Mouse (Mus musculus) retina, adult 2 months (tissue): ENCODE results near the gene Eral1.
"Not testable (repeated sequence)": the region's sequence is repeated elsewhere in the genome, so short reads cannot be mapped to it uniquely, and the experiment has no call there.

ENCODE experiments used
- DNase-seq: peaks from one replicate; pipeline ENCODE4 v3.0.0-alpha.2; 2012; ENCODE audit warnings: low read depth, low spot score

Eral1 gene

DNA sequence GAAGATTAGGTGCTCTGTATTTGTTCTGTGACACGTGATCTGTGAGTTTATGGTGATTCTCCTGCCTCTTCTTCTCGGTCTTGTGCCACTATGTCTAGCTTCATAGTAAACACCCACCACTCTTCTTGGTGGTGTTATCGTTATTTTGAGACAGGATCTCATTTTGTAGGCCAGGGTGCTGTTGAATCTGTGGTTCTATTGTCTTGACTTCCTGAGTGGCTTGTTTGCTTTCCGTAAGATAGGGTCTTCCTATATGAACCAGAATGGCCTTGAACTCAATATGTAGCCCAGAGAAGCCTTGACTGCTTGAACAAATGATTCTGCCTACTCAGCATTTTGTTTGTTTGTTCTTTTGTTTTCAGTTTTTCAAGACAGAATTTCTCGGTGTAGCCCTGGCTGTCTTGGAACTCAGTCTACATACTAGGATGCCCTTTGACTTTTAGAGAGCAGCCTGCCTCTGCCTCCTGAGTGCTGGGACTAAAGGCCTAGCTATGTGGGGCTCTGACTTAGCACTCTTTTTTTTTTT lies 7.6 kb upstream of the Eral1 start:
- DNase-seq, result no peak

DNA sequence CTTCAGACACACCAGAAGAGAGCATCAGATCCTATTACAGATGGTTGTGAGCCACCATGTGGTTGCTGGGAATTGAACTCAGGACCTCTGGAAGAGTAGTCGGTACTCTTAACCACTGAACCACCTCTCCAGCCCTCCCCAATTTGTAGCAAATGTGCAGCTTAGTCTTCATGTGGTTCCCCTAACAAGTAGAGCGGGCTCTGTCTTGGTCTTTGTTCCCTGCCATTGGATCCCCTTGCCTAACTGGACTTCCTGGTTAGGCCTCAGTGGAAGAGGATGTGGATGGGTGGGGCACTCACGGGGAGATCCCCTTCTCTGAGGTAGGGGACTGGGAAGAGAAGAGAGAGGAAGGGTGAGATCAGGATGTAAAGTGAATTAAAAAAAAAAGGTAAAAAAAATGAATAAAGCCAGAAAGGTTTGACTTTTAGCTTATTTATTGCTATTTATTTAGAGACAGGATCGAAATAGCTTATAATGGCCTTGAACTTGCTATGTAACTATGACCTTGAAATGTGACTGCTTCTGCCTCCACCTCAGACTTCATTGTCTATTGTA lies 6.8 kb upstream of the Eral1 start:
- DNase-seq, result no peak

DNA sequence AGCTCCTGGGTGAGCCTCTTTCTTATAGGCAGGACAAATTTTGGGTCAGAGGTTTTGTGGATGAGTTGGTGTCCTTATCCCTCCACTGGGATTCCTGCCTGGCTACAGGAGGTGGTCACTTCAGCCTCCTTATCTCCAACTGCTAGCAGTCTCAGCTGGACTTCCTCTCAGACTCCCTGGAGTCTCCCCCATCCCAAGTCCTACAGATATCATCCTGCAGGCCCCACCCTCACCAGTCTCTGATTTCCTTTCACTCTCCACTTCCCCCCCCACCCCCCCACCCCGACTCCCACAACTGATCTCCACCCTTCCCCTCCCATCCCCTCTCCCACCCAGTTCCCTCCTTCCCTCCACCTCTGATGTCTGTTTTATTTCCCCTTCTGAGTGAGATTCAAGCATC lies 3.4 kb upstream of the Eral1 start:
- DNase-seq, result no peak

DNA sequence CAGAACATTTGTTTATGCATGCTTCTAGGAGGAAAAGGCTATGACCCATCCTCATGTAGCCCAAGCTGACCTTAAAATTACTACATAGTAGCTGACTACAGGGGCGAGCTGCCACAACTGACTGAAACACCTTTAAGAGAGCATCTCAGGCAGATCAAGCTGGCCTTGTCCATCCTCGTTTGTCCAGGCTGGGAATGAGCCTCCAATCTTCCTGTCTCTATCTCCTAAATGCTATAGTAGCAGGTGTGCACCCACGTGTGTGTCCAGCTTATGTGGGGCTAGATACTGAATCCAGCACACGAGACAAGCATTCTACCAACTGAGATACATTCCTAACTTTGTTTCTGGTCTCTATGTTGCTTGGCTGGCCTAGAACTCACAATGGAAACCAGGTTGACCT lies 5.5 kb downstream of the Eral1 start:
- DNase-seq, result no peak

DNA sequence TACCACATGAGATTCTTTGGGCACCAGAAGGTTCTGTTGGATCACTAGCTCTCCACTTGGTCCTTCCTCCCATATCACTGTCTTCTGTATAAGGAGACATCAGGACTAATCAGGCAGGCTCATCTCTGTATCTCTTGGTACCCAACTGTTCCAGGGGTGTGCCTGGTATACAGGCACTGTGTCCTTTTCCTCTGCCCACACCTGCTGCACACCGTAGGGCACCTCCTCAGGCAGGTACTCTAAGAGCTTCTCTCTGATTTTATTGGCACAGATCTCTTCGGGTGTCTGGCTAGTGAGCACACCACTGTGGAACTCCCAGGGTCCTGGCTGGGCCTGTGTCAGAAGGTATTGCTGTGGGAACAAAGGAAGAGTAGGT lies 5.9 kb downstream of the Eral1 start:
- no peak for DNase-seq

DNA sequence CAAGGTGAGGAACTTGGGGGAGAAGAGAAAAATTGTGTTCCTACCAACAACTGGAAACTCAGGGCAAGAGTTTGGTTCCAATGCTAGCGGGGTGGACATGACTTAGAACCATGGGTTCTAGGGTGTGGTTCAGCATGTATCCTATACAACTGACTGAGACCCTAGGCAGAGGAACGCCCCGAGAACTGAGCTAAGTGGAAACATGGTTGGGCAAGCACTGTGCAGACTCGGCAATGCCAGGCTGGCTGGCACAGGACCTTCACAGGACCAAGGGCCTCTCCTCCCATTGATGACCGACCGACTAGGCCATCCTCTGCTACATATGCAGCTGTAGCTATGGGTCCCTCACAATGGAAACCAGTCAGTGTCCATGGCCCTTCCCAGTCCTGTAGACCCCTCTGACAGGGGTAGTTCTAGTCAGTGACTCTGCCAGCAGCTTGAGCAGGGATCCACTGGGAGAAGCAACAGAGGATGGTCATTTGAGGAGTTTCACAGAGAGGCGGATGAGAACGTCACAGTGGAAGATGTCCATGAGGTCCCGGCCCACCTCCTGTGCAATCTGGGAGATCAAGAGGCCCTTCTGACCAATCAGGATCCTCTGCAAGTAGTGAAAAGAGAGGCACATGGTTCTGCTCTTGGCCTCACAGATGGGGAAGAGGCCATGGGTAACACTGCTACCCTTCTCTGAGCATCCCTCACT lies 6.5 kb downstream of the Eral1 start:
- no peak for DNase-seq

DNA sequence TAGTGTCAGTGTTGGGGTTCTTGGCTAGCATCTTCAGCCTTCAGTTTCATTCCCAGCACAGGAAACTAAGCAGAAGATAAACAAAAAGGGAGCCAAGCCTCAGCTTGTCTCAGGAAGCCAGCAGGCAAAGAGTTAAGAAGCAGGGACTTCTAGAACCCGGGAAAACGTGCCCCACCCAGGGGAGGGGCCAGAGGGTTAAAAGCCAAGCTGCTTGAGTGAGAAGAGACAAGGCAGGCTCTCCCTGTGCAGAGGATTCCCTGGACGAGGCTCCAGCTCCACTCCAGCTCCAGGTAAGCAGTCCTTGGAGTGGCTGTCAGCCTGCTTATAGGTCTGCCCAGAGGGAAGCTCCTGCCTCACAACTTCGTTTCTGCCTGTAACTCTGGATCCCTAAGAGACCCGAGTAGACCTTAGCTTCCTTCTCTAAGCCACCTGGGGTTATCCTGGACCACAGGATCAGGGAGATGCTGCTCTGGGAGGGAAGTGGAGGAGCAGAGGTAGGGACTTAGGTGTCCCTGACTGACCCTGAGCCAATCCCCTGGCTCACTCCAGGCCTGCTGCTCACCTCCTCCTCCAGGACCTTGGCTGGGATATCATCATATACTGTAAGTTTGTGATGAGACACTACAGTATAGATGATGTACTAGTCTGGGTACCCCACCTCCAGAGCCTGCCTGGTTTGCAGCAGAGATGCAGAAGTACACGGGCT lies 7.6 kb downstream of the Eral1 start:
- DNase-seq, result no peak

DNA sequence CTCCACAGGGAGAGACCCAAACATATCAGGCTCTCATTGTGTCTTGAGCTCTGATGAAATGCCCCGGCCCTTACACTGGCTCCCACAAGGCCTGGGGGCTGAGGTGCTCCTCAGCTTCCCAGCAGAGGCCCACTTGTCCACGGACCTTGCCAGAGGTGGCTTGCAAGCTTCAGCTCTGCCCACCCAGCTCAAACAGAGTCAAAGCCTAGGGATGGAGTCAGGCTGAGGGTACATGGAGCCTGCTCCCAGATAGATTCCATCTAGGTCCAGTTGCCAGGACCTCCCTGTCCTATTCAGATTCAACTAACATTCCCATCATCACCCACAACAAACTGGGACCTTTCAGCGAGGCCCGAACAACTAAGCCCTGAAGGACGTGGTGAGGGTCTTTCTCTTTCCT lies 8.2 kb downstream of the Eral1 start:
- no peak for DNase-seq

DNA sequence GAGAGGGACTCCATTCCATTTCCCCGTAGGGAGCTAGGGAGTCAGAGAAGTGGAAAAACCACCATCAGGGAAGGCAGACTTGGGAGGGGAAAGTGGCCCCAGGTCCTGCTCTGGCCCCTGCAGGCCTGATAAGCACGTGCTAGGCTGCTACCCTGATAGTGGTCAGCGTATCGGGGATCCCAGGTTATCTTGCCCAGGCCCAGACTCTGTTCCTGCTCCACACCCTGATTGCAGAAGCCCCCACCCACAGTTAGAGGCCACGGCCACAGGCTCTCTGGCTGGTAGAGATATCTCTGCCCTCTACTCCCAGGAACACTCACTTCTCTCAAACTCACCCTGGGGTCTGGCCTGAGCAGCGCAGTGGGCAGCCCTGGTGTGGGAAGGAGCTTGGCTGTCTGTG lies 10.5 kb downstream of the Eral1 start:
- DNase-seq, result no peak

DNA sequence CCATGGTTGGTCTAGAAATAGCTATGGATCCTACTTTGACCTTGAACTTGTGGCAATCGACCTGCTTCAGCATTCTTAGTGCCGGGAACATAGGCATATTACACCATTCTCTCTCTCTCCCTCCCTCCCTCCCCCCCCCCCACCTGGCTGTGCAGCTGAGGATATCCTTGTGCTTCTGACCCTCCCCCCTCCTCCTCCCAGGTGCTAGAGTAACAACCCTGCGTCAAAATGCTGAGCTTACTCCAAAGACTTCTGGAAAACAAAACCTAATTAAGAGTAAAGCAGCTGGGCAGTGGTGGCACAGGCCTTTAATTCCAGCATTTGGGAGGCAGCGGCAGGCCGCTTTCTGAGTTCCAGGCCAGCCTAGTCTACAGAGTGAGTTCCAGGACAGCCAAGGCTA lies 11.1 kb downstream of the Eral1 start:
- DNase-seq, result no peak

DNA sequence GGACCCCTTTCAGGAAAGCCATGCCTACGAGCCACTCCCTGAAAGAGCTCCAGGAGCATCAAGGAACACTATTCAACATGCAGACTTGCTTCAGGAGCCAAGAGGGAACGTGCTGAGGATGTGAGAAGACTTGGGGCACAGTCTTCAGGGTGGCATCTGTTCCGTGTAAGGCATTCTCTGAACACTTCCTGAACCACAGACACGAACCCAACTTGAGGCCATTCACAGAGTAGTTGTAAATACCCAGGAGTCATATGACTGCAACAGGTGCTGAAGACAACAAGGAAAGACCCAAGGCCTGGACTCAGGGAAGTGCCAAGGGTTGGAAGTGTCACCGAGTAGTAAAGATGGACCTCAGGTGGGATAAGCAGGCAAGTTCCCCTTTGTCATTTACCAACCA lies 12.6 kb downstream of the Eral1 start:
- DNase-seq, result no peak

DNA sequence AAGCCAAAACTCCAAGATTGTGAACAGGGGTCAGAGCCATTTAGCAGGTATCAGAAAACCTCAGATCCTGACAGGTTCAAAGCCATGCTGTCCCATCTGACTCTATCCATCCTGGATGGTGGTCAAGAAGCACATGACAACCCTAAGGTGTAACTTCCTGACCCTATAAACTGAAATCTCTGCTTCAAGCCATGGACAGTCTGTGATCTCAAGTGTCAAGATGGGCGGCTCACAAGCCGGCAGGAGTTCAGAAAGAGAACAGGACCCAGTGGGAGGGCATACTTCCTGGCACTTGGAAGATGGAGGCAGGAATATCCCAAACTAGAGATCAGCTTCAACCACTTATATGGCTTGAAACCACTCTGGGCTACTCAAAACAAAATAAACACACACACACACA lies 13.5 kb downstream of the Eral1 start:
- DNase-seq, result no peak

DNA sequence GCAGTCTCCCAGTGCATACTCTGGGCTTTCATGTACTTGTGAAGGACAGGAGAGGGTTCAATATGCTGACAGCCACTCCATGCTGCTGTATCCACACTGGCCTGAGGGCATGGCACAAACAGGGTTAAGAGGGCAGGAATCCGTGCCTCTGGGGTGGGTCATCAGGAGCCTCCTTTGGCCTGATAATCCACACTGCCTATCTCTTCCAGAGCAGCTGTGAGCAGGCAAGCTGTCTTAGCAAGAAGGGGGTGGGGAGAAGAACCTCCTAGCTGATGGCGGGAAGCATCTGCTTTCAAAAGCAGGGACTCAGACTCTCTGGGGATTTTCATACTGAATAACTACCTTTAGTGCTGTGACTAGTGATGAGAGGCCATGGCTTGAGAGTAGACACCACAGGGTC lies 14.3 kb downstream of the Eral1 start:
- no peak for DNase-seq

DNA sequence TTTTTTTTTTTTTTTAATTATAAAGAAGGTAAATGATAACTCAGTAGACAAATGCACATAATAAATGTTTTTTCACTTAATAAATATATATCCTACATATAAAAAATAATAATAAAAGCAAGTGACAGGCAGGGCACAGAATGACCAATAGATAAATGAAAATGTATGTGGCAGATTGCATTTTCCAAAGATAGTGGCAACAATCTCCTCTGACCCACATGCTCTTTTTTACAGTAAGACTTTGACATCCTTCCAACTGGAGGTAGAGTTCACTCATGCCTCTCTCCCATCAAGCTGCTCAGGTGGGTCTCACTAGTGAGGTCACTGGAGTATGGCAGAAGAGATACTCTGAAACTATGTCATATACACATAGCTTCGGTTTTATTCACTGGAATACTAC lies 17.6 kb downstream of the Eral1 start:
- DNase-seq, result no peak

DNA sequence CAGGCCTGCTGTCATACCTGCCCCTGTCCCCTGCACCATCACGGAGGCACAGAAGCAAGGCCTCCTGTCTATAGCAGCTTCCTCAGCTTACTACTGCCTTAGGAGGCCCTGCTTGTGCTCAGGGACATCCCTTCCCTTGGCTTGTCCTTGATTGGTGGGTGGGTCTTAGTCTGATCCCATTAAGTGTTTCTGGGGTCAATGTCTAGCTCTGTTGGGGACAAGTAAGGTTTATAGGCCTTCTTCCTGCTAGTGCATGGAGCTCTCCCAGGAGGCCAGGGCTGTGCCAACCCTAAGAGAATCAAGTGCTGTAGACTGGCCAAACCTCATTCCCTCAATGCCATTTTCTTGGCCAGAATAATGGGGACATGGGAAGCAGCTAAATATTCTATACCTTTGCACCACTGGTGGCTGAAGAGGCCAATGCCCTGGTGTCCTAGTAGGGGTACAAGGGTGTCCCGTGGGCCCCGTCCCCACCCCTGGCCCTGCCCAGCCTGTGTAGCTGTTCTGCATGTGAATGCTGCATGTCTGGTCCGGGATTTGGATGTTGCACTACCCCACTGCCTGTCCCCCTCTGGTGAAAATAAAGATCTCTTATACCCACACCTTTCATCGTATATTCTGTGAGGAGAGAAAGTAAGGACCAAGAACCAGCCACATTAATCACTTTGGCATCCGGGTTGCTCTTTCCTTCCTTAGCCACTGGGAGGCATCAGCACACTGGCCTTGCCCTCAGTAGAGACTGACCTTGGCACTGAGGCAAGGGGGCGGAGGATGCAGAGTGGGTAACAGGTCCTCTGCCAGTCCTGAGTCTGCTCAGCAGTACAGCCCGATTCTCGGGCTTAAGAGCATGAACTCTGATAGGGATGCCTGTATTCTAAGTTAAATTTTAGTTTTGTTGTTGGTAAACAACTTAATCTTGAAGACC lies 20.1 kb downstream of the Eral1 start:
- no peak for DNase-seq

DNA sequence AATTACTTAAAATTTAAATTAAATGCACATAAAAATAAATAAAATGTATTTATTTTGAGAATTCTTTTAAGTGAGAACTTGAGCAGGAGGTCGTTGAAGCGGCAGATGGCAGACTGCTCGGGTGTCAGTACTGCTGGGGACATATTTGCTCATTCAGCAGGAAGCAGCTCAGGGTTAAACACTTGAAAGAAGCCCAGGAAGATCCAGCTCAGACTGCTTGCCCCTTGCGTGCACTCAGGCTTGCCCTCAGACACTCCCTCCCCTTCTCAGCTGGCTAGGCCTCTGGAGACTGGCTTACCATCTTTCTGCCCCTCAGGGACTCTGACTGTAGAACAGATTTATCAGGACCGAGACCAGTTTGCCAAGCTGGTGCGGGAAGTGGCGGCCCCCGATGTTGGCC lies 23.2 kb downstream of the Eral1 start:
- no peak for DNase-seq

DNA sequence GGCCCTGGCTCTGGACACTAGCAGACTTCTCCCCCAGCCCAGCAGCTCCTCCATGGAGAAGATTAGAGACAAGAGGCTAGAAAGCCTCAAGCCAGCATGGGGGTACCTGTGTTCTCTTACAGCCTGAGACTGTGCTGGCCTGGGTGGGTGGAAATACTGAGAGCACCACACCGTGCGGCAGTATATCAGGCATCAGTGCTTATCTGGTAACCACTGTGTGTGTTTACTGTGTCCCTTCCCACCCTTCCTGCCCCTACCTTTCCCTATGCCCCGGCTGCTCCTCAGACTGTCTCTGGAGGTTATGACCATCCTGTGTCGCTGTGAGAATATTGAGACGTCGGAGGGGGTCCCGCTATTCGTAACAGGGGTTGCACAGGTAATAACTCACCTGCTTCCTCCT lies 27.1 kb downstream of the Eral1 start:
- DNase-seq, result no peak

DNA sequence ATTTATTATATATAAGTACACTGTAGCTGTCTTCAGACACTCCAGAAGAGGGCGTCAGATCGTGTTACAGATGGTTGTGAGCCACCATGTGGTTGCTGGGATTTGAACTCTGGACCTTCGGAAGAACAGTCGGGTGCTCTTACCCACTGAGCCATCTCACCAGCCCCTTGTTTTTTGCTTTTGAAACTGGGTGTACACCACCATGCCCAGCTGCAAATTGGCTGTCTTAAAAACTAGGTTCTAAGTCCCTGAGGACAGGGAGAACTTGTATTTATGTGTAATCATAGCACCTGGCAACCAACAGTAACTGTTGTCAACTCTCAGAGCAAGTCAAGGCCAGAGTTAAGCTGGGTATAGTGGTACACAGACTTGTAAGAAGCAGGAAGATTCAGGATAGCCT lies 31.5 kb downstream of the Eral1 start:
- DNase-seq, result not testable (repeated sequence)

DNA sequence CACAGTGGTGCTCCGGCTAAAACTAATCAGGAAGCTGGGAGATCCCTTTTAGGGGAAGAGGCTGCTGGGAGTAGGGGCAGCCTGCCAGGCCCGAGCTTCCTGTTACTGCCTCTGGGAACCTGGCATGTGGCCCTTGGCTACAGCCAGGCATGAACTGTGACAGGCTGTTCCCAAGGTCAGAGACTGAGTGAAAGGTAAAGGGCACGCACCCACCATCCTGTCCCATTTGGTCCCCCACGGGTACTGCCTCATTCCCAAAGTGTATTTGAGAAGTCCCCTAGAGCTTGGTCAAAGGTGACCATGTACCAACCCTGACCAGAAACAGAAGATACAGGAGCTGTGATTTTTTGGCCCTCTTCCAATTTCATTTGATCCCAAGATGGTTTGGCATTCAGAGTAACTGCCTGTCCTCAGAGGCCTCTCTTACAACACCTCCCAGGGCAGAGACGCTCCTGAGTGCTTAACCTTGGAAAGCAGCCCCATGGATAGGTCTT lies 35.4 kb downstream of the Eral1 start:
- DNase-seq, result no peak

DNA sequence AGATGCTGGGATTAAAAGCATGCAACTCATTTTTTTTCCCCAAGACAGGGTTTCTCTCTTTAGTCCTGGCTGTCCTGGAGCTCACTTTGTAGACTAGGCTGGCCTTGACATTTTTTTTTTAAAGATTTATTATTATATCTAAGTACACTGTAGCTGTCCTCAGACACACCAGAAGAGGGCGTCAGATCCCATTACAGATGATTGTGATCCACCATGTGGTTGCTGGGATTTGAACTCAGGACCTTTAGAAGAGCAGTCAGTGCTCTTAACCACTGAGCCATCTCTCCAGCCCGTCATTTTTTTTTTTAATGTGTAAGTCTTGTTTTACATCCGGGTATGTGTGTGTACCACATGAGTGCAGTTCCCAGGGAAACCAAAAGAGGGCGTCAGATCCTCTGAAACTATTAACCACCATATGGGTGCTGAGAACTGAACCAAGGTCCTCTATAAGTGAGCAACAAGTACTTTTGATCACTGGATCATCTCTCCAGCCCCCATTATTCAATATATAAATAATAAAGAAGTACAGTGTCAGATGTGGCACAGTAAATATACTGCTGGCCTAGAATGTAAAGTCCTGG lies 37.8 kb downstream of the Eral1 start:
- DNase-seq, result not testable (repeated sequence)

DNA sequence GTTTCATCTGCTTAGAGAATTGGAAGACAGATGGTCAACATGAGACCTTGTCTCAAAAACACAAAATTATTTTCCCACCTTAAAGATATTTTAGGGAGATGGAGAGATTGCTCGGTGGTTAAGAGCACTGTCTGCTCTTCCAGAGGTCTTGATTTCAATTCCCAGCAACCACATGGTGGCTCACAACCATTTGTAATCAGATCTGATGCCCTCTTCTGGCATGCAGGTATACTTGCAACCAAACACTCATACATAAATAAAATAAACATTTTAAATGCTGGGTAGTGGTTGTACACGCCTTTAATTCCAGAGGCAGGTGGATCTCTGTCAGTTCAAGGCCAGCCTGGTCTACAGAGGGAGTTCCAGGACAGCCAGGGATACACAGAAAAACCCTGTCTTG lies 39.3 kb downstream of the Eral1 start:
- DNase-seq, result no peak
